Comparison of ENCODE assay signal across 9 mouse cellular contexts in the genomic region with DNA sequence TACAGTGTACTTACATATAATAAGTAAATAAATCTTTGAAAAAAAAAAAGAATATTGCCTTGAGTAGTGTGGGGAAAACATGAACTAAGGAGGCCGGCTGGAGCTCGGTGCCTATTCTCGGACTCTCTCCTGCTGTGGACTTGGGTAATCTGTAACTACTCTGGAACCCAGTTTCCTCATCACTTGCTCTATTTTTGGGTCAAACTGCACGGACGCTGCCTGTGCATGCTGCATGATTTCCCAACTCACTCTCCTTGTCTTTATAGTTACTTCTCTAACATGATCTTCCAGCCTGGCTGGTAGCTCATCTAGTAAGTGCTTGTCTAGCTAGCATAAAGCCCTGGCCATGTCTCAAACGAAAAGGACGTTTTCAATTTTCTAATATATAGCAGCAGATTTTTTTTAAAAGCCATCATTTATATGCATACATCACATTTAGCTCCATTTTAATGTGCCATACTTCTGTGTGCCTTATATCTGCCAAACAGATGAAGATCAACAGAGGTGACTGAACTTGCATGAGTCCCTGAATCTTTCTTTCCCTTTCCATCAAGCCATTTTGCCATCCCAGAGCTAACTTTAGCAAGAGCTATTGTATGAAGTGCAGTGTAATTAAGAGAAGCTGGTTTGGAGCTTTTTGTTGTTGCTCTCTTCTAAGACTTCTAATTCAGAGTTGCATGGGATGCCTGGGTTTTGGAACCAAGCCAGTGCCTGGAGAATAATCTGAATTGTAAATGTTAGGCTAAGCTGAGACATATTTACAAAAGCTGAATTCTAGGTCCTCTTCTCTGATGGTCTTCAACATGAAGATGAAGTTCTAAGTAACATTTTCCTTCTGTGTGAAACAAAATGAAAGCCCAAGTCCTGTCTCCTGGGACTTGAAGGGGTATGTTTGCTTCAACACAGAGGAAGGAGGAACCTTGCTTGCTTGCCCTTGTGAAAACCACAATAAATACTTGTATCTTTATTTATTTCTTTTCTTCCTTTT. TPM values are rescaled to one million over a fixed set of nuclear protein-coding genes. Genes with fewer than 3 reads are reported as not detected.
DNase-seq lines count a peak whose midpoint lies in the region; ATAC-seq and TF ChIP-seq lines count a peak whose summit lies in the region.
"Had no signal": no experiment of that assay in that cellular context is flagged by ENCODE, and none has a peak within 500 bp of the region (broad histone marks: within the 10 kb centered on the region; RNA-seq: fewer than 3 reads in every experiment).

No protein-coding gene starts in this region.

- H3K4me2 ChIP-seq in kidney, embryonic 15.5 days: no peak overlapping the region
- no peak overlapping the region for H3K4me2 ChIP-seq in hindbrain, postnatal 0 days (ENCODE audit: low read depth, low read length)
- H3K4me2 ChIP-seq in forebrain, embryonic 13.5 days: no peak overlapping the region

- DNase-seq in kidney, adult 11 months: peak; percentile 26
- peak; percentile 67 for DNase-seq in Muller cell, postnatal 12 days (ENCODE audit: inconsistent ontology term)
- peak; percentile 64 for DNase-seq in lung, postnatal 25 days (ENCODE audit: low spot score)
- no peak for DNase-seq in hindbrain, postnatal 0 days (ENCODE audit: low spot score)
- no peak for DNase-seq in heart, postnatal 36 days
- DNase-seq: retina, postnatal 1 day had no signal

- H3K4me1 ChIP-seq in kidney, embryonic 15.5 days: no peaks in the 10 kb centered on the region
- H3K4me1 ChIP-seq in hindbrain, postnatal 0 days (ENCODE audit: insufficient read depth, low read length): no peaks in the 10 kb centered on the region
- H3K4me1 ChIP-seq in forebrain, embryonic 13.5 days: peaks cover 8% of the 10 kb centered on the region; the same call in 1 of the 2 replicates

- ATAC-seq in kidney, embryonic 15.5 days (replicated peaks; ENCODE audit: low FRiP score): no peak
- peak; percentile 56 for ATAC-seq in granulocyte monocyte progenitor cell, adult 5-6 weeks (replicated peaks; ENCODE audit: poor library complexity, severe bottlenecking)
- no peak for ATAC-seq in hindbrain, postnatal 0 days
- no peak for ATAC-seq in forebrain, embryonic 13.5 days

- H3K9me3 ChIP-seq in kidney, embryonic 15.5 days (replicated peaks): no peaks in the 10 kb centered on the region
- H3K9me3 ChIP-seq in hindbrain, postnatal 0 days (ENCODE audit: low read length): no peaks in the 10 kb centered on the region
- no peaks in the 10 kb centered on the region for H3K9me3 ChIP-seq in forebrain, embryonic 13.5 days (replicated peaks)

- intact Hi-C loops in heart, postnatal 36 days (cut with DNase I): no loop called here

- no peaks in the 10 kb centered on the region for H3K27me3 ChIP-seq in kidney, embryonic 15.5 days
- H3K27me3 ChIP-seq in hindbrain, postnatal 0 days (ENCODE audit: insufficient read depth, low read length): no peaks in the 10 kb centered on the region
- no peaks in the 10 kb centered on the region for H3K27me3 ChIP-seq in forebrain, embryonic 13.5 days

- no peaks in the 10 kb centered on the region for H3K36me3 ChIP-seq in kidney, embryonic 15.5 days
- no peaks in the 10 kb centered on the region for H3K36me3 ChIP-seq in hindbrain, postnatal 0 days (ENCODE audit: insufficient read depth, low read length)
- no peaks in the 10 kb centered on the region for H3K36me3 ChIP-seq in forebrain, embryonic 13.5 days (ENCODE audit: poor library complexity, severe bottlenecking)

- WGBS in kidney, embryonic 15.5 days: 81% methylated on average over 7 of the region's 7 CpGs
- WGBS in hindbrain, postnatal 0 days: 81% methylated on average over 7 of the region's 7 CpGs
- WGBS in forebrain, embryonic 13.5 days: 92% methylated on average over 7 of the region's 7 CpGs

- H3K9ac ChIP-seq in kidney, embryonic 15.5 days: no peak overlapping the region
- no peak overlapping the region for H3K9ac ChIP-seq in hindbrain, postnatal 0 days (replicated peaks; ENCODE audit: low read length)
- no peak overlapping the region for H3K9ac ChIP-seq in forebrain, embryonic 13.5 days

- no peak overlapping the region for H3K4me3 ChIP-seq in kidney, embryonic 15.5 days (replicated peaks)
- no peak overlapping the region for H3K4me3 ChIP-seq in hindbrain, postnatal 0 days (ENCODE audit: low read length)
- H3K4me3 ChIP-seq in forebrain, embryonic 13.5 days: no peak overlapping the region

- TF ChIP-seq CTCF in hindbrain, postnatal 0 days (IDR thresholded peaks at IDR 0.05; ENCODE audit: low read depth): no peak

- no peak overlapping the region for H3K27ac ChIP-seq in kidney, embryonic 15.5 days
- no peak overlapping the region; the same call in 1 of the 2 replicates for H3K27ac ChIP-seq in hindbrain, postnatal 0 days
- no peak overlapping the region for H3K27ac ChIP-seq in forebrain, embryonic 13.5 days

RNA-seq across cellular contexts. Expression of a gene that starts 20.2 kb away (rescaled TPM):
- 6.0 and 7.6 TPM in 2 replicates for polyA plus RNA-seq in kidney, embryonic 15.5 days (2015; fragmentation: Nextera tagmentation; extraction: Ambion mirVana)
- total RNA-seq in granulocyte monocyte progenitor cell, adult 5-6 weeks (2014; fragmentation: Nextera tagmentation): 39.8 and 61.0 TPM in 2 replicates
- total RNA-seq in granulocyte monocyte progenitor cell, adult 5-6 weeks (2017): 27.5 and 28.0 TPM in 2 replicates
- 15.4 and 17.6 TPM in 2 replicates for total RNA-seq in hindbrain, postnatal 0 days (2014; rRNA removed)
- 7.0 and 8.8 TPM in 2 replicates for polyA plus RNA-seq in hindbrain, postnatal 0 days (2015; fragmentation: Nextera tagmentation; extraction: Ambion mirVana)
- polyA plus RNA-seq in forebrain, embryonic 13.5 days (2015; fragmentation: Nextera tagmentation; extraction: Ambion mirVana): 6.7 and 8.9 TPM in 2 replicates
- total RNA-seq in heart, postnatal 36 days (2021): 1 to 10 TPM; 7.7 to 8.4 TPM

RNA-seq across cellular contexts. Expression of a gene that starts 53.4 kb away (rescaled TPM):
- 550 and 571 TPM in 2 replicates for polyA plus RNA-seq in kidney, embryonic 15.5 days (2015; fragmentation: Nextera tagmentation; extraction: Ambion mirVana)
- total RNA-seq in granulocyte monocyte progenitor cell, adult 5-6 weeks (2014; fragmentation: Nextera tagmentation): 105 and 130 TPM in 2 replicates
- total RNA-seq in granulocyte monocyte progenitor cell, adult 5-6 weeks (2017): 92.5 and 116 TPM in 2 replicates
- total RNA-seq in hindbrain, postnatal 0 days (2014; rRNA removed): 153 and 158 TPM in 2 replicates
- 465 and 469 TPM in 2 replicates for polyA plus RNA-seq in hindbrain, postnatal 0 days (2015; fragmentation: Nextera tagmentation; extraction: Ambion mirVana)
- 337 and 338 TPM in 2 replicates for polyA plus RNA-seq in forebrain, embryonic 13.5 days (2015; fragmentation: Nextera tagmentation; extraction: Ambion mirVana)
- total RNA-seq in heart, postnatal 36 days (2021): 100 to 1,000 TPM; 181 to 194 TPM

Comparison
In these comparisons a context has a peak if more than half of its experiments do, and no peak if none do; other contexts are left out.
1. DNase-seq: peak in kidney, adult 11 months (single experiment), Muller cell, postnatal 12 days (single experiment) and lung, postnatal 25 days (single experiment); none in hindbrain, postnatal 0 days (single experiment) and heart, postnatal 36 days (0 of 2).